Comparison of ENCODE assay signal across 28 mouse cellular contexts in the genomic region with DNA sequence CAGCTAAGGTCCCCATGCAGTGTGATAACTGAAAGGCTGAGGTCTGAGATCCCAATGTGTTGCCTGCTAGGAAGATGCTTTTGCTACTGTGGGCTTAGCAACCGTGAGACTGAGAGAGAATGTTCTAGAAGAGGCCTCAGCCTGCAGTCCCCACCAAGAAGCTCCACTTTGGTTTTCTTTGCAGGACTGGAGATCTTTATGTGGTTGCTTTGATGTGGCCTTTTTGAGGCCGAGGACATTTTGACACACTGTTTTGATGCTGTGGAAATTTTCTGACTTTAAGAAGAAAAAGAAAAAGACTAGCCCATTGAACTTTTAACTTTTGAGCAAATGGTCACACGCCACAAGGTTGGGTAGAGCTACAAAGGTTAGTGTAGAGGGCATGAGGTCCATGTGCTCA. TPM values are rescaled to one million over a fixed set of nuclear protein-coding genes. Genes with fewer than 3 reads are reported as not detected.
DNase-seq lines count a peak whose midpoint lies in the region; ATAC-seq and TF ChIP-seq lines count a peak whose summit lies in the region.
"Had no signal": no experiment of that assay in that cellular context is flagged by ENCODE, and none has a peak within 500 bp of the region (broad histone marks: within the 10 kb centered on the region; RNA-seq: fewer than 3 reads in every experiment).

No protein-coding gene starts in this region.

- no peaks in the 10 kb centered on the region for H3K27me3 ChIP-seq in thymus, adult 2 months (ENCODE audit: control insufficient read depth, insufficient read depth, low read length)
- H3K27me3 ChIP-seq: embryonic facial prominence, embryonic 13.5 days; forebrain, embryonic 12.5 days; forebrain, embryonic 15.5 days; hindbrain, embryonic 12.5 days; hindbrain, embryonic 15.5 days had no signal

- peaks cover 28% of the 10 kb centered on the region for H3K4me1 ChIP-seq in thymus, adult 2 months (replicated peaks; ENCODE audit: control insufficient read depth, insufficient read depth, low read length)
- H3K4me1 ChIP-seq: embryonic facial prominence, embryonic 10.5 days; forebrain, embryonic 12.5 days; forebrain, embryonic 15.5 days; heart, embryonic 10.5 days; hindbrain, embryonic 12.5 days; hindbrain, embryonic 15.5 days had no signal

- no peak for TF ChIP-seq CTCF in thymus, adult 2 months (IDR thresholded peaks at IDR 0.05; ENCODE audit: borderline replicate concordance, control insufficient read depth, extremely low read depth, insufficient read depth, low read length, poor library complexity)

- no peak for ATAC-seq in CD4-positive, CD25-positive, alpha-beta regulatory T cell, adult 4 months
- ATAC-seq: activated CD4-positive, CD25-positive, alpha-beta regulatory T cell, adult 4 months; forebrain, embryonic 15.5 days had no signal

- TF ChIP-seq POLR2A in thymus, adult 2 months (IDR thresholded peaks at IDR 0.05; ENCODE audit: control insufficient read depth, extremely low read depth, insufficient read depth, low read length, poor library complexity): no peak

- 22% methylated on average over 3 of the region's 3 CpGs for WGBS in thymus, adult 2 months

- DNase-seq in CD4-positive, CD25-positive, alpha-beta regulatory T cell, adult 2 months (ENCODE audit: low read depth, low spot score): peak; percentile 51
- no peak for DNase-seq in thymus, adult 2 months
- no peak for DNase-seq in thymus, adult 18-20 months
- peak; percentile 20 for DNase-seq in thymus, postnatal 4 days
- DNase-seq in thymus, postnatal 10 days (ENCODE audit: low spot score in 2 of 2): no peak
- no peak for DNase-seq in neural tube, embryonic 10.5 days (ENCODE audit: extremely low spot score, low spot score)
- no peak for DNase-seq in left cerebral cortex, adult 9 months (ENCODE audit: low spot score in 2 of 2)
- DNase-seq: adrenal gland, adult 8-10 months; adrenal gland, postnatal 25 days; cerebellum, adult 11-12 months; cerebellum, adult 8-10 months; cerebellum, postnatal 10 days; cerebellum, postnatal 36 days; embryo, embryonic 11 days; gastrocnemius, postnatal 25 days; heart, adult 2 months had no signal

- no peak overlapping the region for H3K4me3 ChIP-seq in thymus, adult 2 months (ENCODE audit: control insufficient read depth, insufficient read depth, low read length)
- H3K4me3 ChIP-seq: embryonic facial prominence, embryonic 10.5 days; embryonic facial prominence, embryonic 13.5 days; erythroblast, embryonic 14.5 days; forebrain, embryonic 12.5 days; forebrain, embryonic 15.5 days; heart, adult 2 months; heart, embryonic 10.5 days; hindbrain, embryonic 12.5 days; hindbrain, embryonic 15.5 days had no signal

- H3K36me3 ChIP-seq in thymus, adult 2 months (ENCODE audit: control insufficient read depth, insufficient read depth, low read length): no peaks in the 10 kb centered on the region
- H3K36me3 ChIP-seq: embryonic facial prominence, embryonic 10.5 days; embryonic facial prominence, embryonic 13.5 days; forebrain, embryonic 12.5 days; forebrain, embryonic 15.5 days; heart, embryonic 10.5 days; hindbrain, embryonic 12.5 days; hindbrain, embryonic 15.5 days had no signal

- peak overlapping the region; percentile 21; the same call in 1 of the 2 replicates for H3K27ac ChIP-seq in thymus, adult 2 months (ENCODE audit: control insufficient read depth, insufficient read depth, low read length)
- H3K27ac ChIP-seq: embryonic facial prominence, embryonic 10.5 days; embryonic facial prominence, embryonic 13.5 days; forebrain, embryonic 12.5 days; forebrain, embryonic 15.5 days; heart, adult 2 months; heart, embryonic 10.5 days; hindbrain, embryonic 12.5 days; hindbrain, embryonic 15.5 days had no signal

RNA-seq across cellular contexts. Expression of gene Lztfl1, which starts 43.3 kb away (rescaled TPM):
- polyA plus RNA-seq in CD4-positive, CD25-positive, alpha-beta regulatory T cell, adult 4 months (2017; shearing (Covaris generic)): 10 to 100 TPM; 42.1 to 48.2 TPM
- 11.8 and 12.1 TPM in 2 replicates for polyA plus RNA-seq in thymus, adult 2 months (2012; rRNA removed)

RNA-seq across cellular contexts. Expression of gene Cxcr6, which starts 45.5 kb away (rescaled TPM):
- polyA plus RNA-seq in CD4-positive, CD25-positive, alpha-beta regulatory T cell, adult 4 months (2017; shearing (Covaris generic)): 10 to 100 TPM; 25.3 to 37.5 TPM
- 4.3 and 4.6 TPM in 2 replicates for polyA plus RNA-seq in thymus, adult 2 months (2012; rRNA removed)
- polyA plus RNA-seq: brain, embryonic 14.5 days; cortical plate, adult 2 months; erythroblast, embryonic 14.5 days had no signal

Comparison
In these comparisons a context has a peak if more than half of its experiments do, and no peak if none do; other contexts are left out.
1. DNase-seq: peak in CD4-positive, CD25-positive, alpha-beta regulatory T cell, adult 2 months (single experiment) and thymus, postnatal 4 days (single experiment); none in thymus, adult 2 months (single experiment), thymus, adult 18-20 months (0 of 2), thymus, postnatal 10 days (0 of 2), neural tube, embryonic 10.5 days (single experiment) and left cerebral cortex, adult 9 months (0 of 2).